Mouse (Mus musculus) ZHBTc4 (cell line): Measurements from ENCODE around the gene Nxn.

Source experiments
- DNase-seq: peaks from one replicate; pipeline ENCODE4 v3.0.0-alpha.2; 2011; ENCODE audit warnings: low read depth, low spot score

The Nxn gene

DNA sequence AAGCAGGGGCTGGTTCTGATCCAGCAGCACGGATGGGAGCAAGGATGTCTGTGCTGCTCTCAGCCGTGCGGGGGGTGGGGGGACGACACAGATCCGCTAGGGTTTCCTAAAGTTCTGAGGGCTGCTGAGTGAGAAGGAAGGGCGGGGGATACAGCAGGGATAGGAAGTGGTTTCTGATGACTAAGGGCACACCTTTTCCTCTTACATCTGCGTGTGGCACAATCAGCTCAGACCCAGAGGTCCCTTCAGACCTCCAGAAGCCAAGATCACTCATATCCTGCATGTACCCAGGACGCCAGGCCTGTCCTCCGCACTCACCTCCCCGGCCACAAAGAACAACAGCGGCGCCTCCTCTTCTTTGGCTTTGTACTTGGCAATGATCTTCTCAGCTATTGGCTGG, 137.7 kb downstream of the Nxn start:
- no peak for DNase-seq

GRCm38 (mm10) chr11:76260208-76261050, 138.5 kb downstream of the Nxn start:
- DNase-seq = no peak

GRCm38 (mm10) chr11:76258511-76258910, 140.4 kb downstream of the Nxn start:
- DNase-seq = peak; percentile 64

GRCm38 (mm10) chr11:76257386-76257785, 141.6 kb downstream of the Nxn start:
- DNase-seq = no peak

- DNase-seq = no peak
Observed at GRCm38 (mm10) chr11:76256129-76256528, 142.8 kb downstream of the Nxn start.

GRCm38 (mm10) chr11:76255431-76256001, 143.4 kb downstream of the Nxn start:
- no peak for DNase-seq

- DNase-seq = no peak
Observed at GRCm38 (mm10) chr11:76253918-76254264, 145.0 kb downstream of the Nxn start.

- peak; percentile 76 for DNase-seq
Observed at GRCm38 (mm10) chr11:76253145-76253917, 145.6 kb downstream of the Nxn start.

- no peak for DNase-seq
Observed at GRCm38 (mm10) chr11:76252036-76252435, 146.9 kb downstream of the Nxn start.

DNA sequence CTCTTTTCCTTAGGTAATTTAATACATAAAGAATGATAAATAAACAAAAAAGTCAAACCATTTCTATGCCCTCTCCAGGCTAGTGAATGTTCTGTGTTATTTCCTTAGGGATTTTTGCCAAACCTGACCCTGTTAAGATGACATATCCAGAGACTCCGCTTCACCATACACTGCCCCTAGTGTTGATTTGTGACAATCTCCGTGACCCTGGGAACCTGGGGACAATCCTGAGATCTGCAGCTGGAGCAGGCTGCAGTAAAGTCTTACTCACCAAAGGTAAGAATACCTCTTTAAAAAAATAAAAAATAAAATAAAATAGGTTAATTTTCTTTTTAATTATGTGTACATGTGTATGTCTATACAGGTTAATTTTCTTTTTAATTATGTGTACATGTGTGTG, 151.7 kb downstream of the Nxn start:
- DNase-seq = peak; percentile 61

GRCm38 (mm10) chr11:76246439-76246838, 152.5 kb downstream of the Nxn start:
- no peak for DNase-seq

DNA sequence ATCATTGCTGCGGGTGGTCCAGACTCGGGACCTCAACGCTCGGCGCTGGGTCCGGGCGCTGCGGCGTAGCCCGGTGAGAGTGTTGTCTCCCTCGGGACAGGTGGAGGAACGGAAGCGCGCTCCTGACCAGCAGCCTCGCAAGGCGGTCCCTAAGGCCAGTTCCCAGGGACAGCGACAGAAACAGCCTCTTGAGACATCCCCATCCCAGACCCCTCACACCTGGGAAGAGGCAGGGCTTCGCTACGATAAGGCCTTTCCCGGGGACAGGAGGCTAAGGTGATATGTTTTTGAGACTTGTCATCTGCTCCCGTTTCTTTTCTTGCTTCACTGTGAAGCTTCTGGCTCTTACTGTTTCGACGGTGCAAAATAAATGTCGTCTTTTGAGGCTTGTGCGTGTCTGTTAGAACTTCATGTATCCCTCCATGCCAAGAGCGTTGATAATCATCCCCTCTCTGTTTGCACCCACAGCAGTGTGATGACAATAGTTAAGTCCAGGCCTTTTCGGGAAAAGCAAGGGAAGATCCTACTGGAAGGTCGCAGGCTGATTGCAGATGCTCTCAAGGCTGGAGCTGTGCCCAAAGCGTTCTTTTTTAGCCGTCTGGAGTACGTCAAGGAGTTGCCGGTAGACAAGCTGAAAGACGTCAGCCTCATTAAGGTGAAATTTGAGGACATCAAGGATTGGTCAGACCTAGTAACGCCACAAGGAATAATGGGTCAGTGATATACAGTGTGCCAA, 155.0 kb downstream of the Nxn start:
- no peak for DNase-seq

GRCm38 (mm10) chr11:76242901-76243810, 155.8 kb downstream of the Nxn start, which contains the start of the genes Mrm3 and Glod4:
Gene Mrm3 (plus strand): TSS chr11:76243715.
Gene Glod4 (minus strand): TSS chr11:76243725.
- DNase-seq = peak; percentile 95

GRCm38 (mm10) chr11:76239750-76240149, 159.2 kb downstream of the Nxn start:
- no peak for DNase-seq

- no peak for DNase-seq
Observed at GRCm38 (mm10) chr11:76236136-76236535, 162.8 kb downstream of the Nxn start.

DNA sequence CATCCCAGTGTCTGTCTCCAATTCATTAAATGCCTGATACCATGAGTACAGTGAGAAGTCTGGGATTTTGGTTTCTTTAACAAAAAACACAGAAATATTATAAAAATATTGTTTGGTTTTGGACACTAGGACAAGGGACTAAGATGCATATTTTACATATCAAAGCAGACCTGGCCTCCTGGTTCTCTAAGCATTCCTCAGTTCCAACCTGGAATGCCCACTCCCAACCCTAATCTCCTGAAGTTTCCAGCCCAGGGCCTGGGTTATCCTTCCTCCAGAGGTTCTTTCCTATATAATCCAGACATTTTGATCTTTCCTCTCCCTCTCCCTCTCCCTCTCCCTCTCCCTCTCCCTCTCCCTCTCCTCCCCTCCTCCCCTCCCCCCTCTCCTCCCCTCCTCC, 173.9 kb downstream of the Nxn start:
- DNase-seq = peak; percentile 55

DNA sequence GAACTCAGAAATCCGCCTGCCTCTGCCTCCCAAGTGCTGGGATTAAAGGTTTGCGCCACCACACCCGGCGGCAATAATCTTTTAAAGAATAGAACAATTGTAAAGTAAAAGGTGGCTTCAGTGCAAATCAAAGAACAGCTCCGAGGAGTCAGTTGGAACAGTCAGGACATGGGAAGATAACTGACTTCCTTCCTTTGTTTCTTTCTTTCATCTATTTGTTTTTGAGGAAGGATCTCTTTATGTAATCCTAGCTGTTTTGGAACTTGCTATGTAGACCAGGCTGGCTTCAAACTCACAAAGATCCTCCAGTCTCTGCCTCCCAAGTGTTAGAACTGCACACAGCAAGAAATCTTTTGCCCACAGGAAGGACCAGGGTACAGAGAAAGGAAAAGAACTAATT, 174.3 kb downstream of the Nxn start:
- DNase-seq = peak; percentile 76

- peak; percentile 99 for DNase-seq
Observed at GRCm38 (mm10) chr11:76217390-76217800, 181.5 kb downstream of the Nxn start, which contains the start of the genes Dbil5 and Gemin4. Gene Dbil5 (plus strand): TSS chr11:76217608. Gene Gemin4 (minus strand): TSS chr11:76217664.

DNA sequence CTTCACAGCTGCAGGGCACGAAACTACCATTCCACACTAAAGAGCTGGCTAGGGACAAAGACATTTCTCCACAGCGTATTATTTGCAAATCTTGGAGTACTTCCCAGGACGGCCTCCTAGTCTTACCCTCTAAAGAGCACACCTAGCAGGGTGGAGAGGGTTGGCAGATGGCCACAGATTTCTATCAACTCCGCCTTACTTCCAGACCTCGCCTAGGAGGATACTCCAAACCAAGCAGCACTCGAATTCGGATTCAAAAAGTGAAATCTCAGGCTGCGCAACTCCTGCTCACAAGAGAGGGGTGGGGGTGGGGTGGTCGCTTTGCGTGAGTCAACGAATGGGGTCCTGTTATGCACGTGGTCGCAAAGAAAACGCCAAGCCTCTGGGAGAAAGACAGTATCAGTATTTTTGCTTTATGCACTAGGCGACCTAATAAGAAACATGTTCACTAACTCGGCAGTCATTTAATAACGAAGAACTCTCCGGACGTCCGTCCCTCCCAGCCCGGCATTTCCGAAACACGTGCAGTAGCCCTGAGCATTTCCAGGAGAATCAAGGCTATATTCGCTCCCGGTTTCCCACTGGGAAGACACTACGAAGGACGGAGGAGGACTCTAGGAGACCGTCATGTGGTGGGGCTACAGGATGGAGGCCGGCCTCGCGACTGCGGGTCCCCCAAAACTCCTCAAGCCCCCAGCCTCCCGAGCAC, 182.1 kb downstream of the Nxn start:
- DNase-seq = peak; percentile 60

DNA sequence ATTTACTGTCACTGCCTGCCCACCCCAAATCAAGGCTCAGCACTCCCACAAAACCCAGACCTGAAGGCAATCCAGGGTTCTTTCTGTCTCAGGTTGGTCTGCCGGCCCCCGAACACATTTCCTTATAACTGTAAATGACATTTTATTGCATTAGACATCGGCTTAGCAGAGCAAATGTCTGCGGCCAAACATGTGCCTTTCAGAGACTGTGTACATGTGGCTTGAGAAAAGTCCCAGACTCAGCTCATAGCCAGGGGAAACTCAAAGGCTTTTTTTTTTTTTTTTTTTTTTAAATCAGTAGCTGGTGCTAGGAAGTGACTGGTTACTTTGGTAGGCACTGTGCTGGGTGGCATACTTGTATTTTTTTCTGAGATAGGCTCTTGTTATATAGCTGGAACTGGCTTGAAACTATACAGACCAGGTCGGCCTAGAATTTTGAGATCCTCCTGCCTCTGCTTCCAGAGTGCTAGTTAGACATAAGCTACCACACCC, 182.8 kb downstream of the Nxn start:
- no peak for DNase-seq
